Mouse (Mus musculus): Measurements from ENCODE around the gene Tada2b.

- TF ChIP-seq POLR2A (IDR thresholded peaks at IDR 0.05; ENCODE audit: control insufficient read depth in 1 of 2, insufficient read depth in 1 of 2, low read depth in 1 of 2, low read length in 2 of 2, poor library complexity in 1 of 2) = no peak
- peak; percentile 29 to 59 (median 53); a peak in 5 of 6 replicates for TF ChIP-seq CTCF (IDR thresholded peaks at IDR 0.05 in 2 of 3, conservative IDR thresholded peaks at IDR 0.05 in 1 of 3; ENCODE audit: control insufficient read depth in 1 of 3, insufficient read depth in 1 of 3, low read depth in 2 of 3, low read length in 3 of 3, poor library complexity in 1 of 3, severe bottlenecking in 1 of 3)
- no peak for TF ChIP-seq HCFC1 (IDR thresholded peaks at IDR 0.05; ENCODE audit: low read depth, low read length)
Observed at GRCm38 (mm10) chr5:36489225-36489624, 5.1 kb upstream of the Tada2b start.

All from MEL (cell line).